Mouse (Mus musculus): ENCODE data around the gene Acta1. TPM values are rescaled to one million over a fixed set of nuclear protein-coding genes. Genes with fewer than 3 reads are reported as not detected.

Acta1 gene
- total RNA-seq (2021): 100 to 1,000 TPM; 369 to 594 TPM

GRCm38 (mm10) chr8:123894502-123895097 is at the start of gene Acta1:
Gene Acta1, minus strand, starts transcription at chr8:123894751.
- peak; percentile 56 for DNase-seq

- no peak for DNase-seq
Measured at GRCm38 (mm10) chr8:123929026-123929425, 34.5 kb upstream of the Acta1 start.

- DNase-seq: no peak
Measured at GRCm38 (mm10) chr8:123925671-123926070, 31.1 kb upstream of the Acta1 start.

GRCm38 (mm10) chr8:123924719-123925118 is 30.2 kb upstream of the Acta1 start:
- peak; percentile 88 for DNase-seq

- no peak for DNase-seq
Measured at GRCm38 (mm10) chr8:123914635-123915034, 20.1 kb upstream of the Acta1 start.

GRCm38 (mm10) chr8:123912265-123912664 is 17.7 kb upstream of the Acta1 start:
- DNase-seq: no peak

GRCm38 (mm10) chr8:123907604-123908003 is 13.1 kb upstream of the Acta1 start:
- no peak for DNase-seq

- DNase-seq: no peak
Measured at GRCm38 (mm10) chr8:123902653-123903052, 8.1 kb upstream of the Acta1 start.

- DNase-seq: no peak
Measured at GRCm38 (mm10) chr8:123899366-123899765, 4.8 kb upstream of the Acta1 start.

GRCm38 (mm10) chr8:123898576-123898975 is 4.0 kb upstream of the Acta1 start:
- DNase-seq: no peak

GRCm38 (mm10) chr8:123896774-123897173 is 2.2 kb upstream of the Acta1 start:
- DNase-seq: no peak

- no peak for DNase-seq
Measured at GRCm38 (mm10) chr8:123896366-123896761, 1.8 kb upstream of the Acta1 start.

- DNase-seq: no peak
Measured at GRCm38 (mm10) chr8:123895680-123896365, 1.3 kb upstream of the Acta1 start.

GRCm38 (mm10) chr8:123895230-123895629 is 679 bp upstream of the Acta1 start:
- DNase-seq: no peak

GRCm38 (mm10) chr8:123893413-123893812 is 1.1 kb downstream of the Acta1 start:
- no peak for DNase-seq

- DNase-seq: no peak
Measured at GRCm38 (mm10) chr8:123892586-123893155, 1.9 kb downstream of the Acta1 start.

GRCm38 (mm10) chr8:123891883-123892585 is 2.5 kb downstream of the Acta1 start:
- no peak for DNase-seq

GRCm38 (mm10) chr8:123891271-123891670 is 3.3 kb downstream of the Acta1 start:
- peak; percentile 69 for DNase-seq

- DNase-seq: no peak
Measured at GRCm38 (mm10) chr8:123889797-123890196, 4.8 kb downstream of the Acta1 start.

- DNase-seq: no peak
Measured at GRCm38 (mm10) chr8:123887956-123888355, 6.6 kb downstream of the Acta1 start.

- DNase-seq: no peak
Measured at GRCm38 (mm10) chr8:123887163-123887562, 7.4 kb downstream of the Acta1 start.

- DNase-seq: peak; percentile 25
Measured at GRCm38 (mm10) chr8:123884721-123885565, 9.6 kb downstream of the Acta1 start.
